Mouse (Mus musculus): Measurements from ENCODE around the gene Rab44.

The Rab44 gene

GRCm38 (mm10) chr17:29170431-29171000 lies 56.6 kb downstream of the Rab44 start:
- DNase-seq = no peak

- peak; percentile 94 for DNase-seq
Measured at GRCm38 (mm10) chr17:29171001-29171772, 57.2 kb downstream of the Rab44 start.

- peak; percentile 59 for DNase-seq
Measured at GRCm38 (mm10) chr17:29172062-29172461, 58.1 kb downstream of the Rab44 start.

DNA sequence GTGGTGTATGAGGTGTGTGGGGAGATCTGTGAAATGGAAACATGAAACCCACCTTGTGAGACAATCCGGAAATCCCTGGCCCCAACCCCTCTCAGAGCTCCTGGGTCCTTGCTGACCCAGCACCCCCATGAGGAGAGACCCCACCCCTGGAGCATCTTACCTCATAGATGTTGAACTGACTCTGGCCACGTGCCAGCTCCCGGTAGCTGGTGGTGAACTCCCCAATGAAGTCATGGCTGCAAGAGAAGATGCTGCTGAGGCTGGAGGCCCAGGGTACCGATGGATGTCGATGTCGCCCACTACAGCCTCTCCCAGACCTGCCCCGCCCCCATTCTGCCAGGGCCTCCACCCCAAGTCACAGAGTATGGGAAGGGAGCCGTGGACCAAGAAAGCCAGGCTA lies 59.2 kb downstream of the Rab44 start:
- DNase-seq = no peak

DNA sequence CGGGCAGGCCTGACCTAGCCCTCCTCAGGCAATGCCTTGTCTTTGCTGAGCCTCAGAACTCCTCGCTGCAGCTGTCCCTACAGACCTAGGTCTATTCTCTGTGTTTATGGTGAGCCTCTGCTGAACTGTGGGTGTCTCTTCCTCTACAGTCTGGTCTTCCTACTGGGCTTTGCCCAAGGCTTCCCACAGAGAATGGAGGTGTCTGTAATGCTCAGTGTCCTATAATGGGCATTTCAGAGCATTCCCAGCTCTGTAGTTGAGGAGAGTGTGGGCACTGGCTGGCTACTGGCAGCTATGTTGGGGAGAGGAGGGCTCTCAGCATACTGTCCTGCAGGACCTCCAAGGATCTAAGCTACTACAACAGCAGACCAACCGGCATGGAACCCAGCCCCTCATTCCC lies 61.7 kb downstream of the Rab44 start:
- no peak for DNase-seq

DNA sequence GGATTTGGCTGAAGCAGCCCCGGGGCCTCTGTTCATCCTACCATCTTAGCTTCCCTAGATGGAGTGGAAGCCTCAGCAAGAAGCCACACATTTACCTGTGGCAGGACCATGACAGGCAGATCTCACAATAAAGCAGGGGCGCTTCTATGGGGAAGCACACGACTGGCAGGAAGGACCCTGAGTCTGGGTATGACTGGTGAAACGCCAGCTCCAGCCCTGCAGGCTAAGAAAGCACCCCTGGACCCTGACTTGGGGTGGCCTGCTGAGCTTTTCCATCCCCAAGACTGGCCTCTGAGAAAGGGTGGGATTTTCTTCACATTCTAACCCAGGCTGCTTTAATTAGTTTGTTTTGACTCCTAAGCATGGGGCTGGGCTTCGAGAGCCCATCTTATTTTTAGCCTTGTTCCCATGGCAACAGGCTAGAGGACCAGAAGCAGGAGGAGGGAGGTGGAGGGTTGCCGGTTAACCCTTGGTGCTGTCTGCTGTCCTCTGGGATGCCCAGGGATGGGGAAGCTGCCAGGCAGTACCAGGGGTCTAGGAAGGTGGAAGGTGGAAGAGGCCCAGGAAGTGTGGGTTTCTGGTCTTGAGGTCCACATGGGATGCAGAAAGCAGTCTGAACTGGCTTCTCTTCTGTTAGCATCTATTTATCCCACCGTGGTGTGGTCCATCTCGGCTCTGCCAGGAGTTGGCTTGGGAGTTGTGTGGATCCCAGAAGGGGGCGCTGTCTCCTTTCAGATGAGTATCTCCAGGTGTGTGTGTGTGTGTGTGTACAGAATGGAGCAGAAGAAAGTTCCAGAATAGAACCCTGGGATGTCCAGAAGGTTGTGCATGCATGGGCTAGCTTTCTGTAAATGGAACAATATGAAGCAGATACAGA lies 62.7 kb downstream of the Rab44 start:
- peak; percentile 84 for DNase-seq

DNA sequence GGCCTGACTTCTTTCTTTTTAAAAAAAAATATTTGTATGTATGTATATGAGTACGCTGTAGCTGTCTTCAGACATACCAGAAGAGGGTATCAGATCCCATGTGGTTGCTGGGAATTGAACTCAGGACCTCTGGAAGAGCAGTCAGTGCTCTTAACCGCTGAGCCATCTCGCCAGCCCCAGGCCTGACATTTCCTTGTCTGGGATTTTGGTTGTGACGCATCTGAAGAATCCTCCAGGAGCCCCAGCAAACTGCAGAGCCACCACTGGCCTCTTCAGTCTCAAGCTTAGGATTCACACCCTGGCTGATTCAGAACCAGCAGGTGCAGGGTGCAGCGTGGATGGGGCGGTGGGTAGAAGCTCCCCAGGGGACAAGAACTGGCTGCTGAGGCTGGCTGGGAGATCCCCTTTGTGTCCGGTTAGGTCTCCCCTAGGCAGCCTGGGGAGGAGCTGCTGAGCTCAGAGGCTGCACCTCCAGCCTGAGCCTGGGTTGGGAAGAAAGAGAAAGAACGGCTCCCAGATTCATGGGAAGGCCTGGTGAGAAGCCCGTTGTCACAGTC lies 64.6 kb downstream of the Rab44 start:
- DNase-seq = no peak

DNA sequence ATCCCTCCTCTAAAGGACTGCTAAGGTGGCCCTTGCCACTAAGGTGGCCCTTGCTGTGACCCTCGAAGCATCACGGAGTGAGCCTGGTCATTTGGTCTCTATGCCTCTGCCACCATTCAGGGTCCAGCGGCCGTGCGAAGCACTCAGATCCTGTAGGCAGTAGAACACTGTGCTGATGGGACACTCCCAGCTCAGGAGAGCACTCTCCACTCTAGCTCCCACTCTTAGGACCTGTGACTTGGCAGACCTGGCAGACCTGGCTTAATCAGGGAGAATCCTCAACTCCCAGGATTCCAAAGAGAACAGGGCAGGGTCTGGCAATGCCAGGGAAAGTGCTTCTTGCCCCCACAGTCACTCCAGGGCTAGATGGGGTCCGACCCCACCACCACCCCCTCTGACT lies 66.0 kb downstream of the Rab44 start:
- DNase-seq = no peak

GRCm38 (mm10) chr17:29180406-29181127 lies 66.6 kb downstream of the Rab44 start:
- peak; percentile 77 for DNase-seq

DNA sequence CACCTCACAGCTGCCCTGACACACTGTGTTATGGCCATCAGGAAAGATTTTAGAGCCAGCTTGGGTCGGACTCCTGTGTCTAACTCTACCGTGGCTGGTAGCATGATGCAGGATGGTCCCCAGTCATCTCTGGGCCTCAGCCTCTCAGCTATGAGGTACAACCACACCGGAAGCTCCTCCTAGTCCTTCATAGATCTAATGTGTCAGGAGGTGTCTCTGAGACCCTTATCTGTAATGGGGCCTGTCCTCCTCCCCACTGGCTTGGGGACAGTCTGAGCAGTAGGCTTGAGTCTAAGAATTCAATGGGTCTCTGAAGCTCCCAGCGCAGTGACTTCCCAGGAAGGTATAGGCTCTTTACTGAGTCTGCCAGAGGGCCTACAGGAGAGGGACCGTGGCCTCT lies 67.8 kb downstream of the Rab44 start:
- DNase-seq = no peak

DNA sequence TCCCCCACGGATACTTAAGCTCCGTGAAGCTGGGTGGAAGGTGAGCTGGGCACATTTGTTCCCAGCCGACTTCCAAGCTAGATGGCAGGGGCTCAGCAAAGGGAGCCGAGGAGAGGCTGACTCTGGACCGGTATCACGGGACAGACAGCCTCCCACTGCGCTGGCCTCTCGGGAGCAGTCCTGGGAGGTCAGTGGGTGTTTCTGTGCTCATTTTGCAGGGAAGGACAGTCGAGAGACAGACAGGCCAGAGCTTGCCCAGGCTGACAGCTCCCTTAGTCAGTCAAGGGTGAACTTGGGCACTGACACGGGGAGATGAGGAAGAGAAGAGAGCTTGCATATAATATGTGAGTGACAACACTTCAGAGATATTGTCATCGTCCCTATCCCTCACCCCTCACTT lies 69.2 kb downstream of the Rab44 start:
- DNase-seq = no peak

- DNase-seq = no peak
Measured at GRCm38 (mm10) chr17:29185376-29186046, 71.6 kb downstream of the Rab44 start.

GRCm38 (mm10) chr17:29186989-29187859 lies 73.3 kb downstream of the Rab44 start:
- no peak for DNase-seq

DNA sequence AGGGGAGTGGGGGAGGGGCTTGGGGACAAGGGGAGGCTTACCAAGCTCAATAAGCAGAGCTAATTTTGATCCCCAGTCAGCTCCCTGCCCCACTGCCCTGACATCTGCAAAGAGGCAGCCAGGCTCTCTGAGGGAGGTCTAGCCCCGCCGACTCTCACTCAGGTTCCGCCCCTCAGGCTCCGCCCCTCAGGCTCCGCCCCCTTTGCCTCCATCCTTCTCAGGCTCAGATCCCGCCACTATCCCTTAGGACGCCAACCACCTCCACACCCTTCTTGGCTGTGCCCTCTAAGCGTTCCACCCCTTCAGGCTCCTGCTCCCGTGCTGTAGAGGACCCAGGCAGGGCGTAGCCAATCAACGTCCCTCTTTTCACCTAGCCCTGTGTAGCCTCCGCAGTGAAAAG lies 75.0 kb downstream of the Rab44 start:
- DNase-seq = no peak

DNA sequence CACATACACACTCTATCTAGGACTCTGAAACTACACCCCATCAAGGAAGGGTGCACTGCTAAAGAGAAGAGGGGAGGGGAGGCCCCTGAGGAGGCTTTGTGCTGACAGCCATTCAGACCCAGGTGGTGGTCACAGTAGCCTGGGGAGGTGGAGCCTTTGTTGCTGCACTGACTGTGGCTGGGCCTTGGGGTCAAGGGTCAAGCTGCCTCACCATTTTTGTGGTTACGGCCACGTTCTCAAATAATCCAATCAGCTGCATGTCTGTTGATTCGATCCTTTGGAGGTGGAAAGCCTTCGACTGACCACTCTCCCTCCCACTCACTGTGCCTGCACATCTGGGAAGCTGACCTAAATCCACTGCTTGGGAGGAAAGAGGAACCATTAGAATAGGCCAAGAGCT lies 81.6 kb downstream of the Rab44 start:
- no peak for DNase-seq
